Mouse (Mus musculus): Measurements from ENCODE around the gene Actr10.

Gene Actr10

DNA sequence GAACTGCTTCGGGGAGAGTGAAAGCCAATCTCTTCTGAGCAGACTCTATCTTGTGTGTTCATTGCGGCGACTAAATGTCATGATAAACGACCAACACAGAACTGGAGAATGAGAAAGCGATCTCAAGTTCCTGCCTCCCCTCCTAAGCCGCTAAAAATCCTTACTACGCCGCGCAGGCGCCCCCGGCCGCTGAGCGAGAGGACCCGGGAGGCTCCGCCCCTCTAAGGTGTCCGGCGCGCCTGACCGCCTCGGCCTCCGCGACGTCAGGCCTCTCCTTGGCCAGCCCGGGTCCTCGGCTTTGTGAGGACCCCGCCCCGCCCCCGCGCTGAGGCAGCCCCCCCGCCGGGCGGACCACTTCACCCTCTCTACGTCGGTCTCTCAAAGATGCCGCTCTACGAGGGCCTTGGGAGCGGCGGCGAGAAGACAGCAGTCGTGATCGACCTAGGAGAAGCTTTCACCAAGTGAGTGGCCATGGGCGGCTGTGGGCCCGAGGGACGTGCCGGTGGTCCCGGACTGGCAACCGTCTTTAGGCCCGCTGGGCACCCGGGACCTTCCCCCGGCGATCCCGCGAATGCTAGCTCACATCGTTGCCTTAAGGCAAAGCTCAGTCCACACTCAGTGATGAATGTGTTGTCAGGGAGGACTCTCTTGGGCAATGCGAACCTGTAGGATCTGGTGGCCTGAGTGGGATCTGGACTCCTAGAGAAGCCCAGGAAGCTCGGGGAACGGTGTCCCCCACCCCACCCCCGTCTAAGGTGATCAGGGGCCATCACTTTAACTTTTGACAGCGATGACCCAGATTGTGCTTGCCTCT, at the start of gene Actr10:
Gene Actr10 (plus strand): TSS at position 287 of the 814 bp plus-strand sequence.
- peak; percentile 92 for DNase-seq (ENCODE audit: low spot score)

GRCm38 (mm10) chr12:70890405-70890804, 47.3 kb upstream of the Actr10 start:
- DNase-seq (ENCODE audit: low spot score) = no peak

- DNase-seq (ENCODE audit: low spot score) = no peak
Measured at GRCm38 (mm10) chr12:70890874-70891470, 46.7 kb upstream of the Actr10 start.

GRCm38 (mm10) chr12:70895275-70895674, 42.4 kb upstream of the Actr10 start:
- DNase-seq (ENCODE audit: low spot score) = no peak

GRCm38 (mm10) chr12:70896068-70896467, 41.6 kb upstream of the Actr10 start:
- DNase-seq (ENCODE audit: low spot score) = no peak

DNA sequence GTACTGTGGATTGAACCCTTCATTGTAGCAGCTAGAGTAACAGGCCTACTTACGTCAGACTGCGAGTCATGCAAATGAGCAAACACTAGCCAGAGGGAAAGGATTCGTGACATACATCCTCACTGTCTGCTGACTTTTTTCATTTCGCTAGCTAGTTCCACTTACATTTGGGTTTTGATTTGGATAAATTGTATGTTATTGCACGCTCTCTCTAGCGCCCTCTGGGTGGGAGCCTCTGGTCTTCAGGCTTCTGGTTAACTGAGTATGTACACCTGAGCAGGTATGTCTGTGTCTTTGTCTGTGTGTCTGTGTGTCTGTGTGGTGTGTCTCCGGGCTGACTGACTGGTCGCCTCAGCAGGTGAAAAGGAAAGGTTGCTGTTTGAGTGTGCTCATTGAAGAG, 40.2 kb upstream of the Actr10 start:
- no peak for DNase-seq (ENCODE audit: low spot score)

DNA sequence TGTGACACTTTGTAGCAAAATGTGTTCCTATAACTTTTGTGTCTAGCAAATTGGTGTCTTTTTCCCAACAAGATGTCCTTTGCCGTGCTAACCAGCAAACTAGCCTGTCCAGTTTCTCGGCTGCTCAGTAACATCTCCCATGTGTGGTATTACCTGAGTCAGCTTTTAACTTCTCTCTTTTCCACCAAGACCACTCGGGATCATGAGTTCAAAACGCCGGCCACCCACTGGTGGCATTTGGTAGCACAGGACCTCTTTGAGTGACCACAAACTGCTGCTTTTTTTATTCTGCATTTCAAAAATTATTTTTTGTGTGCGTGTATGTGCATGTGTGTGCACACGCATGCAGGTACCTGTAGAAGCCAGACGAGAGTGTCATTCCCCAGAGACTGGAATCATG, 39.2 kb upstream of the Actr10 start:
- DNase-seq (ENCODE audit: low spot score) = no peak

GRCm38 (mm10) chr12:70904471-70904870, 33.2 kb upstream of the Actr10 start:
- no peak for DNase-seq (ENCODE audit: low spot score)

DNA sequence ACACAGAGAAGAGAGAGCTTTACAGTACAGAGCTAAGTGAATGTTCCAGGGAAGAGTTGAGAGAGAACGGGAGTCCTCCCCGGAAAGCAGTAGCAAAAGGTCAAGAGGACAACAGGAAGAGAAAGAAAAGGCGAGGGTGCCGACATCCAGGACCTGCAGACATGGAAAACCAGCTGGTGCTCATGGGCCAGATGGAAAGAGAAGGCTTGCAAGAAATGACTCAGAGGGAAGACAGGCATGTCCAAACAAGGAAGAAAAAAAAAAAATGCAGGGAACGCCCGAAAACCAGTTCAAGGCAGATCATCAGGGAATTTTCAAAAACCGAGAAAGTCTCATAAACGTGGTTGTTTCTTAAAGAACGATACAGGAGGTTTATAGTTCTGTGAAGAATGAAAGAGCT, 30.8 kb upstream of the Actr10 start:
- DNase-seq (ENCODE audit: low spot score) = no peak

DNA sequence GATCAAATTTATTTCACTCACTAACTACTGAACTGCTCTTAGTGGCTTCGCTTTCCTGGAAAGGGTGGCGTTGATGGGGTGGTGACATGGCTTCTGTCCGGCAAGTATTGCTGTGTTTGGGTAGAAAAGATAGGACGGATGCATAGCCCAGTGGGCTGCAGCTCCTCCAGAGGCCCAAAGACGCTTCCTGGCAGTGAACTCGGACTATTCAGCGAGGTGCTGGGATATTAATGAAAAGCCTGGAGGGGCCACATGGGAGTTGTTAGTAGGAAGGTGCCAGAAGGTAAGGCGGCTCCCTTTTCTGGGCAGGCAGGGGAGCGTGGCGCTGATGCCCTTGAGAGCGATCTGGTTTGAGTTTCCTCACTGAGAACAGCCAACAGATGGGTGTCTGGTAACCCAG, 30.0 kb upstream of the Actr10 start:
- DNase-seq (ENCODE audit: low spot score) = no peak

DNA sequence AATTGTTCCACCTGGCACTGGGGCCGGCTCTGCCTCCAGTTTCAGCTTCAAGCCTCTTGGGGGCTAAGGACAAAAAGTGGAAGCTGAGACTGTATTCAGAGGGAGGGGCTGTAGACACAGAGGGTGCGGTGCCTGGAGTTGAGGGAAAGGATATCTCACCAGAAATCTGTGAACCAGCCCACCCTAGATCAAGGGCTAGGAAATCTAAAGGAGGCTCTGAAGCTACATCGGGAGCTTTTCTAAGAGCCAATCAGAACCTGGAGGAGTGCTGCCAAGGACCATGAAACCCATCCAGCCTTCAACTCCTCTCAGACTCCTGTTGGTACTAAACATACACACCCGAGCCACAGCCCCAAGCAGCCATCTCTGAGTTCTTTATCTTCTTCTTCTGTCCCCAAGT, 29.6 kb upstream of the Actr10 start:
- no peak for DNase-seq (ENCODE audit: low spot score)

DNA sequence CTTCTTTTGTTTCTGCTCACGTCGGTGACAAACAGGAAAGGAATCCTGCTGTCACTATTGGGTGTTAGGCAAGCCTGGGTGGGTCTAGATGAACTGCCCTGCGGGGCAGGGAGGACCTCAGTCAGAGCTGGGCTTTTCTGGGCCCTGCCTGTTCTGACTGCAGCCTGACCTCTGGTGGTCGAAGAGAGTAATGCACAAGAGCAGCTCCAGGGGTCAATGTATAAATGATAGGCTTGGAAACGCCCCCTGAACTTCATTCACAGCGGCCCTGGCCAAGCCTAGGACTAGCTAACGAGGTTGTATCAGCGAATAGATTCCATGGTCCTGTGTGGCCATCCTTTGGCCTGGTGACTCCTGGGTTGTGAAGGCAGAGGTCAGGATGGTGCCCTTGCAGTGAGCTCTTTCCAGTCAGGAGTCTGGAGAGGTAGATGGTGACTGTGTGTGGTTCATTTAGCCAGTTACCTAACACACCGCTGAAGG, 27.4 kb upstream of the Actr10 start:
- DNase-seq (ENCODE audit: low spot score) = peak; percentile 80

DNA sequence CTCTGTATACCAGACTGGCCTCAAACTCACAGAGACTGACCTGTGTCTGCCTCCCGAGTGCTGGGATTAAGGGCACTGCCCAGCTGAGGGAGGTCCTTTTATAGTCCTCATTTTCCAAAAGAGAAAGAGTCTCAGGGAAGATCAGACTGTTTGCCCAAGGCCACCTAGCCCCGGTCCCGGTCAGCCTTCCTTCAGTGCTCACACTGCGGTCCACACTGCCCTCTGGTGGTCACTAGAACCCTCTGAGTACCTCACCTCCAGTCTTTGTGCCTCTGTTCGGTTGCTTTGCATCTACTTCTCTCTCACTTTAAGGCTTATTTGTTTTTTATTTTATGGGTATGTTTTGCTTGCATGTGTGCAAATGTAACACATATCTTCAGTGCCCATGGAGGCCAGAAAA, 26.6 kb upstream of the Actr10 start:
- peak; percentile 76 for DNase-seq (ENCODE audit: low spot score)

GRCm38 (mm10) chr12:70911676-70912379, 25.8 kb upstream of the Actr10 start:
- no peak for DNase-seq (ENCODE audit: low spot score)

DNA sequence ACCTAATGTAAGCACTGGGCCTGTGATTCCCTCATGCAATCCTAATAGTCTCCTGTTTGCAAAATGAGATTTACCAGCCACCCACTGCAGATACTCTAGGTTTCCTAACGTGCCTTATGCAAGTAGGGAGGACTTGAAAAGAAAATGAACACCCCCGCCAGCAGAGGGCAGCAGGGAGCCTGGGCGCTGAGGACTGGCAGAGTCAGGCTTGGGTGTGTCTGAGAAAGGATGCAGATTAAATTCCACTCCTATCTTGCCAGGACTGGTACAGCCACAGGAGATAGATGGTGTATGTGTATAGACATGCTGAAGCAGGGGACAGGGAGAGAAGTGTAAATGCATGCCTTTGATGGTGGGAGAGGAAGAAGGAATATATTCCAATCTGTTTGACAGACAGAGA, 24.2 kb upstream of the Actr10 start:
- DNase-seq (ENCODE audit: low spot score) = peak; percentile 66

GRCm38 (mm10) chr12:70914387-70914786, 23.3 kb upstream of the Actr10 start:
- no peak for DNase-seq (ENCODE audit: low spot score)

DNA sequence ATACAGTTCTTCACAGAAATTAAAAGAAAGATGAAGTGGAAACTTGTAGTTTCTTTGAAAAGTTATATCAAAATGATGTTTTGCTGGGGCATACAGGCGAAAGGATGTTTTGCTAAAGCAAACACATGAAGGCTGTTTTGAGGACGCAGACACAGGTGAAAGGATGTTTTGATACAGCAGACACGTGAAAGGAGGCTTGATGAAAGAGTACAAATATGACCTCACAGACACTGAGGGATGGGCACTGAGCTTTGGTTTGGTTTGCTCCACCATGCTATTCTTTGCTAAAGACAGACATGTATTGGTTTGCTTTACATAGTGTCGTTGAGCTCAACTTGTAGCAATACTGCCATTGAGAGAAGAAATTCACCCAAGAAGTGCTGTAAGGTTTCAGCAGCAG, 7.9 kb upstream of the Actr10 start:
- DNase-seq (ENCODE audit: low spot score) = no peak

- peak; percentile 33 for DNase-seq (ENCODE audit: low spot score)
Measured at GRCm38 (mm10) chr12:70937150-70937549, 507 bp upstream of the Actr10 start.

GRCm38 (mm10) chr12:70940806-70941205, 3.1 kb downstream of the Actr10 start:
- no peak for DNase-seq (ENCODE audit: low spot score)

GRCm38 (mm10) chr12:70944181-70944580, 6.5 kb downstream of the Actr10 start:
- no peak for DNase-seq (ENCODE audit: low spot score)

- DNase-seq (ENCODE audit: low spot score) = no peak
Measured at GRCm38 (mm10) chr12:70946585-70947256, 9.1 kb downstream of the Actr10 start.

DNA sequence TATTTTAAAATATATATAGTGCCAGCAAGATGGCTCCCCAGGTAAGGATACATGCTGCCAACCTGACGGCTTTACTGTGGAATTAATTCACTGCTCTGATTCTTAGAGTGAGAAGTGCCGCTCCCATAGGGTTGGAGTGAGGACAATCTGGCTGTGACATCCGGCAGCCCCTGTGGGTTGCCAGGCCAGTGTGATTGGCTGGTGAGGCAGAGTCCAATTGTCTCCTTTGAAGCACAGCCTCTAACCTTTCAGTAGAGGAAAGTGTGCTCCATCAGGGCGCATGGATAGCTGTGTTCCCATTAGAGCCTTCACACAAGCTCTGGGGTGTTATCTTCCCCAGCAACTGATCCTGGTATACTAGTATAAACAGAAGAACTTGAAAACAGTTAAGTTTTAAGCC, 21.0 kb downstream of the Actr10 start:
- no peak for DNase-seq (ENCODE audit: low spot score)

Data from testis, postnatal 14 days (tissue).